Mouse (Mus musculus) E14TG2a.4 (cell line): ENCODE data around the gene Med25.
A peak's percentile ranks its signal among the peaks of the same experiment; 100 is the strongest.
"Not testable (repeated sequence)": the region's sequence is repeated elsewhere in the genome, so short reads cannot be mapped to it uniquely, and the experiment has no call there.

Source experiments
- H3K27me3 ChIP-seq: 2 replicates; pipeline ENCODE4 v1.6.1; 2014; ENCODE audit warnings: low read length, control low read depth; ENCODE audit not compliant: insufficient read depth
- H3K36me3 ChIP-seq: 2 replicates; pipeline ENCODE4 v1.6.1; 2014; ENCODE audit warnings: low read length, control low read depth; ENCODE audit not compliant: insufficient read depth
- H3K4me1 ChIP-seq: replicated peaks from 2 replicates; pipeline ENCODE4 v1.6.1; 2014; ENCODE audit warnings: low read depth, low read length, control low read depth
- H3K4me3 ChIP-seq: replicated peaks from 2 replicates; pipeline ENCODE4 v1.5.1; 2014; ENCODE audit warnings: mild to moderate bottlenecking, low read length
- H3K9me3 ChIP-seq: 2 replicates; pipeline ENCODE4 v1.6.1; 2014; ENCODE audit warnings: low read length, control low read depth
- CTCF ChIP-seq: conservative IDR thresholded peaks from 2 replicates; pipeline ENCODE4 v1.5.1; 2014; ENCODE audit warnings: low read length
- NANOG ChIP-seq: IDR thresholded peaks from 2 replicates; pipeline ENCODE4 v1.6.1; 2014; ENCODE audit warnings: borderline replicate concordance, low read length, mixed read lengths
- POU5F1 ChIP-seq: IDR thresholded peaks from 2 replicates; pipeline ENCODE4 v1.6.1; 2014; ENCODE audit warnings: low read length, borderline replicate concordance

Gene Med25

GRCm38 (mm10) chr7:44888256-44889105 lies 4.0 kb downstream of the Med25 start:
- Histone ChIP-seq H3K4me1 (peaks cover 75% of the 10 kb centered on the region), H3K4me3 (no peak overlapping the region), H3K27me3 (no peaks in the 10 kb centered on the region), H3K9me3 (no peaks in the 10 kb centered on the region), H3K36me3 (peaks cover 73% of the 10 kb centered on the region)
- TF ChIP-seq NANOG: no peak
- no peak for TF ChIP-seq POU5F1
- TF ChIP-seq CTCF: no peak

- TF ChIP-seq CTCF (no peak), NANOG (no peak), POU5F1 (no peak)
- Histone ChIP-seq H3K27me3 (no peaks in the 10 kb centered on the region), H3K4me3 (no peak overlapping the region), H3K36me3 (peaks cover 88% of the 10 kb centered on the region), H3K9me3 (no peaks in the 10 kb centered on the region), H3K4me1 (peaks cover 80% of the 10 kb centered on the region)
These were observed 5.5 kb downstream of the Med25 start for GRCm38 (mm10) chr7:44886964-44887363.

- H3K27me3 ChIP-seq: no peaks in the 10 kb centered on the region
- H3K4me1 ChIP-seq: peaks cover 82% of the 10 kb centered on the region
- peak overlapping the region; percentile 59 for H3K4me3 ChIP-seq
- peaks cover 98% of the 10 kb centered on the region for H3K36me3 ChIP-seq
- TF ChIP-seq POU5F1 (no peak), NANOG (no peak), CTCF (no peak)
- no peaks in the 10 kb centered on the region for H3K9me3 ChIP-seq
These were observed 7.9 kb downstream of the Med25 start for GRCm38 (mm10) chr7:44884637-44885036.

GRCm38 (mm10) chr7:44883036-44883435 lies 9.5 kb downstream of the Med25 start:
- no peaks in the 10 kb centered on the region for H3K9me3 ChIP-seq
- peaks cover 98% of the 10 kb centered on the region for H3K36me3 ChIP-seq
- H3K27me3 ChIP-seq: no peaks in the 10 kb centered on the region
- no peak overlapping the region for H3K4me3 ChIP-seq
- TF ChIP-seq NANOG: no peak
- no peak for TF ChIP-seq CTCF
- TF ChIP-seq POU5F1: no peak
- peaks cover 81% of the 10 kb centered on the region for H3K4me1 ChIP-seq

- H3K27me3 ChIP-seq: no peaks in the 10 kb centered on the region
- no peak overlapping the region for H3K4me3 ChIP-seq
- H3K9me3 ChIP-seq: peaks cover 19% of the 10 kb centered on the region
These were observed 14.7 kb downstream of the Med25 start for GRCm38 (mm10) chr7:44877833-44878232.

GRCm38 (mm10) chr7:44871774-44872173 lies 20.7 kb downstream of the Med25 start:
- peaks cover 63% of the 10 kb centered on the region for H3K4me1 ChIP-seq
- not testable (repeated sequence) for H3K27me3 ChIP-seq, H3K9me3 ChIP-seq, H3K4me3 ChIP-seq
- peaks cover 14% of the 10 kb centered on the region for H3K36me3 ChIP-seq

More at GRCm38 (mm10) chr7:44877833-44878232, 14.7 kb downstream of the Med25 start:
- TF ChIP-seq CTCF (no peak), POU5F1 (no peak), NANOG (no peak)
- peaks cover 71% of the 10 kb centered on the region for H3K36me3 ChIP-seq
- peaks cover 56% of the 10 kb centered on the region for H3K4me1 ChIP-seq

- H3K4me1 ChIP-seq: peaks cover 69% of the 10 kb centered on the region
- peaks cover under 1% of the 10 kb centered on the region; the same call in 1 of the 2 replicates for H3K9me3 ChIP-seq
- no peak overlapping the region for H3K4me3 ChIP-seq
- H3K27me3 ChIP-seq: no peaks in the 10 kb centered on the region
- H3K36me3 ChIP-seq: peaks cover 14% of the 10 kb centered on the region
- TF ChIP-seq POU5F1: no peak
- TF ChIP-seq NANOG: no peak
- no peak for TF ChIP-seq CTCF
These were observed 21.3 kb downstream of the Med25 start for GRCm38 (mm10) chr7:44871181-44871580.

GRCm38 (mm10) chr7:44870614-44871013 lies 21.9 kb downstream of the Med25 start:
- no peak for TF ChIP-seq POU5F1
- no peak for TF ChIP-seq NANOG
- no peak for TF ChIP-seq CTCF
- H3K9me3 ChIP-seq: no peaks in the 10 kb centered on the region
- H3K36me3 ChIP-seq: peaks cover 14% of the 10 kb centered on the region
- H3K4me3 ChIP-seq: no peak overlapping the region
- H3K4me1 ChIP-seq: peaks cover 74% of the 10 kb centered on the region
- no peaks in the 10 kb centered on the region for H3K27me3 ChIP-seq
